Mouse (Mus musculus) kidney, adult 9 months (tissue): ENCODE results near the gene Tfap4.

ENCODE experiments used
- DNase-seq: peaks from one replicate; pipeline ENCODE4 v3.0.0; 2022

Gene Tfap4

GRCm38 (mm10) chr16:4559715-4560144 is at the start of gene Tfap4:
Gene Tfap4, minus strand, starts transcription at chr16:4559854.
- DNase-seq: peak; percentile 93

- DNase-seq: no peak
These were observed 48.9 kb upstream of the Tfap4 start for GRCm38 (mm10) chr16:4608532-4609059.

GRCm38 (mm10) chr16:4607818-4608531 is 48.3 kb upstream of the Tfap4 start:
- peak; percentile 92 for DNase-seq

- peak; percentile 87 for DNase-seq
These were observed 46.9 kb upstream of the Tfap4 start for GRCm38 (mm10) chr16:4606431-4607084.

GRCm38 (mm10) chr16:4605514-4606131 is 46.0 kb upstream of the Tfap4 start:
- DNase-seq: no peak

GRCm38 (mm10) chr16:4604293-4604837 is 44.7 kb upstream of the Tfap4 start:
- DNase-seq: no peak

GRCm38 (mm10) chr16:4603453-4603837 is 43.8 kb upstream of the Tfap4 start:
- DNase-seq: no peak

- peak; percentile 90 for DNase-seq
These were observed 43.3 kb upstream of the Tfap4 start for GRCm38 (mm10) chr16:4602766-4603452.

GRCm38 (mm10) chr16:4602189-4602588 is 42.5 kb upstream of the Tfap4 start:
- peak; percentile 97 for DNase-seq

GRCm38 (mm10) chr16:4600701-4601310 is 41.2 kb upstream of the Tfap4 start:
- peak; percentile 95 for DNase-seq

GRCm38 (mm10) chr16:4599616-4600015 is 40.0 kb upstream of the Tfap4 start:
- DNase-seq: no peak

- no peak for DNase-seq
These were observed 39.4 kb upstream of the Tfap4 start for GRCm38 (mm10) chr16:4598891-4599543.

- no peak for DNase-seq
These were observed 38.4 kb upstream of the Tfap4 start for GRCm38 (mm10) chr16:4598041-4598440.

- DNase-seq: peak; percentile 27
These were observed 37.6 kb upstream of the Tfap4 start for GRCm38 (mm10) chr16:4597296-4597695.

GRCm38 (mm10) chr16:4596836-4597235 is 37.2 kb upstream of the Tfap4 start:
- no peak for DNase-seq

- peak; percentile 31 for DNase-seq
These were observed 36.6 kb upstream of the Tfap4 start for GRCm38 (mm10) chr16:4596141-4596728.

GRCm38 (mm10) chr16:4595527-4595963 is 35.9 kb upstream of the Tfap4 start:
- DNase-seq: peak; percentile 89

GRCm38 (mm10) chr16:4594814-4595526 is 35.3 kb upstream of the Tfap4 start:
- DNase-seq: peak; percentile 38

GRCm38 (mm10) chr16:4593971-4594813 is 34.5 kb upstream of the Tfap4 start, which contains the start of gene Glis2:
Gene Glis2, plus strand, starts transcription at chr16:4594713.
- peak; percentile 86 for DNase-seq
